Mouse (Mus musculus): ENCODE results near the gene Mcrip2.

- TF ChIP-seq POLR2A (IDR thresholded peaks at IDR 0.05; ENCODE audit: control insufficient read depth, low read depth, low read length) (no peak), CTCF (IDR thresholded peaks at IDR 0.05; ENCODE audit: control insufficient read depth, insufficient read depth, insufficient replicate concordance, low read depth, low read length) (no peak)
Measured at GRCm38 (mm10) chr17:25887467-25887866, 18.9 kb upstream of the Mcrip2 start.
